Mouse (Mus musculus) C2C12 (cell line): ENCODE measurements around the gene Odf2.

Experiments
- CEBPB ChIP-seq: IDR thresholded peaks from one replicate; pipeline ENCODE4 v1.6.1; 2011; ENCODE audit warnings: low read depth, mild to moderate bottlenecking, control low read depth, moderate library complexity
- CTCF ChIP-seq: IDR thresholded peaks from one replicate; pipeline ENCODE4 v1.5.1; 2011; ENCODE audit not compliant: control insufficient read depth, insufficient read depth, insufficient read length
- MAX ChIP-seq: IDR thresholded peaks from one replicate; pipeline ENCODE4 v1.6.1; 2011; ENCODE audit warnings: mild to moderate bottlenecking, control low read depth
- MYOD1 ChIP-seq: IDR thresholded peaks from one replicate; pipeline ENCODE4 v1.6.1; 2011; ENCODE audit warnings: low read depth; ENCODE audit not compliant: control insufficient read depth, insufficient read length
- MYOG ChIP-seq: IDR thresholded peaks from one replicate; pipeline ENCODE4 v1.6.1; 2011; ENCODE audit not compliant: control insufficient read depth, insufficient read length; ENCODE audit errors: extremely low read depth
- USF1 ChIP-seq: IDR thresholded peaks from one replicate; pipeline ENCODE4 v1.6.1; 2011; ENCODE audit warnings: low read depth, mild to moderate bottlenecking, control low read depth, moderate library complexity

DNA sequence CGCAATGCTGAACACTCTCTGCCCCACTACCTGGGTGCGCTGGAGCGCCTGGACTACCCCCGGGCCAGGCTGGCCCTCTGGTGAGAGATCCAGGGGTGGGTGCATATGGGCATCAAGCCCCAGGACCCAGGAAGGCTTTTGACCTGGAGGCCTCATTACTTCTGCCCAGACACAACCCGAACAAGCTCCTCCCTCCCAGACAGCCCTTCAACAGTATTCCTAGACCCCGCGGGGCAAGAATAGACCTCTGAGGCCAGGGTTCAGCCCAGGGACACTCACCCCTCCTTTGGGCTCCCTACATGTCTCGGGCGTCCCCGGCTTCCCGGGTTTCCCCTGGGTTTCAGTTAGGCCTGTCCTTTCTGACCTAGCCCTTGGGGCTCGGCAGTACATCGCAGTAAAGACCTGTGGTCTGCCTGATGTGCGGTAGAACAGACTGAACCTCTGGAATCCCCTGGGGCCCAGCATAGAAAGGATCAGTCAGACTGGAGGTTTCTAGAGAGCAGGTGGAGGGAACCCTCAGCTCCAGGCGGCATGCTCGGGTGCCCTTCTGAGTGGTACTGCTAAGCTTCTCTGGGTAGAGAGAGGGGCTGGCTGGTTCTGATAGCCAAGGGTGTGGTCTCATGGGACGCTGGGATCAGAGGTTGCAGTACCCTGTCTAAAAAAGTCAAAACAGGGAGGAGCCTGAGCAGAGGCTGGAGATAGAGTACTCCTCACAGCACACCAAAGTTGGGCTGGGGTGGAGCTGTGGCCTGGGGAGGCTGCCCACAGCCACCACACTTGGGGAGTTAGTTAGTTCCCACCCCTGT is 19.2 kb upstream of the Odf2 start:
- TF ChIP-seq CEBPB (no peak), CTCF (no peak), MYOD1 (no peak), USF1 (no peak), MAX (no peak), MYOG (no peak)
